Mouse (Mus musculus): ENCODE measurements at regions not wholly inside any gene's neighbourhood (a gene's known extent, or its start where the extent isn't known, plus 50 kb on each side); places are given as distances from the start of the nearest gene placed in this dataset.

DNA sequence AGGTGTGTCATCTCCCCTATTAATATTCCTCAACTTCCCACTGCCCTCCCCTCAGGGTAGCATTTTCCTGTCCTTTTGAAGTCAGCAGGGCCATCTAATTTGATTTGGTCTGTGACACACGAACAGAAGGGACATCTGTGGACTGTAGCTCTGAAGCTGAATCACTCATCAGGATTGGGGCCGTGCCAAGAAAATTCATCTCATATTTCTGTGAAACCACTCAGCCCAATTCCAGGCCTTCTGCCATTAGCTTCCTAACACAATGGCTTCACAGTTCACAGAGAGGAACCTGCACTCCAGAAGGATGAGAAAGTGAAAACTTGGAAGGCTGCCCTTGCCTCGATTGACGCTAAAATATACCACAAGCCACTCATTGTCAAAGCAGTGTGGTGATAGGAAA lies 86.1 kb downstream of the Abhd5 start:
- ChIA-PET CTCF (interaction anchor here in 2 of 4 experiments (0.5 to 2.6 kb wide), 2 partner anchors 9 to 722 kb away, joined by 3 to 7 read pairs; no protein-coding TSS in a partner anchor), POLR2A (no interaction called here)

- CTCF ChIA-PET: interaction anchor here in 3 of 4 experiments (0.5 to 1.7 kb wide), 17 partner anchors 10 to 438 kb away, joined by 3 to 7 read pairs (median 4); no protein-coding TSS in a partner anchor
- POLR2A ChIA-PET: no interaction called here
Measured at GRCm38 (mm10) chr9:122446387-122447105, 95.1 kb downstream of the Abhd5 start.

DNA sequence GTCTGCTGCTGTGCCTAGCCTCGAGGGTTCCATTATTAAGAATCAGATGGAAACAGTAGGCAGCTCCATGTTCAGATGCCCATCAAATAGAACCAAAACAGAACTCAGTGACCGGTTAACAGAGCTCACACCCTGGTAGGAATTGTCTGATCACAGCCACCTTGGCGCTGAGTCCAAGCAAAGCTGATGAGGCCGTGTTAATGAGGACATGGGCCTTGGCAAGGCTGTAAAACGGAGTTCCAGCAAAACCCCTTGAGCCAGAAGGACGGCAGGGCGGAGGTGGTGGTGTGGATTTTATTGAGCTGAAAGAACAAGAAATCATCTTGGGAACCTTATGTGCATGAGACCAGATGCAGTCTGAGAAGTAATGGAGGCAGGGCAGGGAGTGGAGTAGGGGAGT lies 96.2 kb downstream of the Abhd5 start:
- ChIA-PET POLR2A (interaction anchor here in 1 of 4 experiments (0.9 kb wide), 1 partner anchor 54 kb away, joined by 4 read pairs; no protein-coding TSS in a partner anchor), CTCF (interaction anchor here in 3 of 4 experiments (0.6 to 1.6 kb wide), 3 partner anchors 26 to 1404 kb away, joined by 3 to 6 read pairs (median 3); partner anchors contain the start of gene Fyco1 (in 1 of the 3))

GRCm38 (mm10) chr9:122448342-122448741 lies 96.9 kb downstream of the Abhd5 start:
- ChIA-PET CTCF (no interaction called here), POLR2A (interaction anchor here in 2 of 4 experiments (0.9 to 1.3 kb wide), 2 partner anchors 53 to 125 kb away, joined by 4 read pairs; no protein-coding TSS in a partner anchor)

- ChIA-PET POLR2A (no interaction called here), CTCF (interaction anchor here in 2 of 4 experiments (0.6 to 1.5 kb wide), 3 partner anchors 29 to 243 kb away, joined by 3 to 4 read pairs (median 3); no protein-coding TSS in a partner anchor)
Measured at GRCm38 (mm10) chr9:122450524-122450923, 99.1 kb downstream of the Abhd5 start.

DNA sequence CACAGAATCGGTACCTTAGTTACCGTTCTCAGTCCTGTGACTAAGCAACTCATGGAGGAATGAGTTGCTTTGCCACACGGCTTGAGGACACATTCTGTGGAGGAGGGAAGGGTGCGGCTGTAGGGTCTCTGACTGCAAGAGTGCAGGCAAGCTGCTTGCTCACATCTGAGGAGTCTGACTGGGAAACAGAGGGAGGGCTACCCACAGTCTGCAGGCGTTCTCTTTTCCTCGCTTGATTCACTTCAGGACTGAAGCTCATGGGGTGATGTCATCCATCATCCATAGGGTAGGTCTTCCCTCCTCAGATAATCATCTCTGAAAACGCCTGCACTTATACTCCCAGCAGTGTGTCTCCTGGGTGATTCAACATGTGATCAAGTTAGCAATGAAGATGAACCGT lies 103.9 kb downstream of the Abhd5 start:
- ChIA-PET POLR2A (no interaction called here), CTCF (no interaction called here)

DNA sequence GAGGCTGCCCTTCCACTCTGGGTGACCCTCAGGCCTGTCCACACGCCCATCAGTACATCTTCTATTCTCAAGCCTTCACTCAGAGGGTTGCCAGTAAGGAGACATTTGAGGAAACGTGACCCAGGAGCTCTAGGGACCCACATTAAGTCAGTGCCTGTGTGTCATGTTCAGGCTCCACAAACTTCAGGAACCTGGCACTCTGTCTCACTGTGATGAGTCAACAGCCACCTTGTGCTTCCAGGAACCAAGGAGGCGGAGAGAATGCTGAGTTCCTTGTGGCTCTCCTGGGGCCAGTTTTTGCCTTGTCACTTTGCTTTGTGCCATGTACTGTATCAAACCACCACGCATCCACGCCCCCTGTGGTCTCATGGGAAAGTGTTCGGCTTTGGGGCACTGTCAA lies 104.4 kb downstream of the Abhd5 start:
- CTCF ChIA-PET: no interaction called here
- POLR2A ChIA-PET: no interaction called here

DNA sequence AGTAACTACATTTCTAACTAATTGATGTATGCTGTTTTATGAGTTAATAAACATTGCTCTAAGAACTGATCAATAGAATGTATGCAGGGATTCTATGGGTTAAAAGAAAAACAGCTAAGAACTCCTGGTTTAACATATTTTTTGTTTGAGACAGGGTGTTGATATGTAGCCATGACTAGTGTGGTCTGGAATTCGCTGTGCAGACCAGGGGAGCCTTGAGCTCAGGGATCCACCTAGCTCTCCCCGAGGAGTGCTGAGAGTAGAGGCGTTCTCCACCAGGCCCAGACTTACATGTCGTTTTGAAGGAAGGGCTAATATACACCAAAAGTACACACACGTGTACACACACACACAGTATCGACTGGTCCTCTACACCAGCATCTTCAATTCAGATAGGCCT lies 108.1 kb downstream of the Abhd5 start:
- CTCF ChIA-PET: interaction anchor here in 1 of 4 experiments (0.6 kb wide), 1 partner anchor 38 kb away, joined by 3 read pairs; no protein-coding TSS in a partner anchor
- POLR2A ChIA-PET: no interaction called here

DNA sequence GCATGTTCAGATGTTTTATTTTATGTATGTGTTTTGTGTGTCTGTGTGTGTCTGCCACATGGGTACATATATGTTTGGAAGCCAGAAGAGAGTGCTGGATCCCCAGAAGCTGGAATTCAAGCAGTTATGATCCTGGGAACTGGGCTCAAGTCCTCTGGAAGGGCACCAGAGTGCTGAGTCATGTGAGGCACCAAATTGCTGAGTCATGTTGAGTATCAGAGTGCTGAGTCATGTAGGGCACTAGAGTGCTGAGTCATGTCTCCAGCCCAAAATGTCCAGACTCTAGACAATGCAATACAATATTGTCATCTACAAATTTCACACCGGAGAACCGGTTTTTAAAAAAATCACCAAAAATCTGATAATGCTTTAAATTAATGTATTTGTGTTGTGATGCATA lies 120.1 kb downstream of the Abhd5 start:
- CTCF ChIA-PET: interaction anchor here in 1 of 4 experiments (0.5 kb wide), 1 partner anchor 57 kb away, joined by 4 read pairs; no protein-coding TSS in a partner anchor
- POLR2A ChIA-PET: no interaction called here

GRCm38 (mm10) chr9:122476356-122476755 lies 124.9 kb downstream of the Abhd5 start:
- ChIA-PET POLR2A (no interaction called here), CTCF (interaction anchor here in 3 of 4 experiments (0.5 to 2.3 kb wide), 7 partner anchors 9 to 1520 kb away, joined by 3 to 6 read pairs (median 4); no protein-coding TSS in a partner anchor)

- POLR2A ChIA-PET: interaction anchor here in 1 of 4 experiments (0.7 kb wide), 1 partner anchor 169 kb away, joined by 3 read pairs; no protein-coding TSS in a partner anchor
- CTCF ChIA-PET: no interaction called here
Measured at GRCm38 (mm10) chr9:122487001-122487400, 135.6 kb downstream of the Abhd5 start.

DNA sequence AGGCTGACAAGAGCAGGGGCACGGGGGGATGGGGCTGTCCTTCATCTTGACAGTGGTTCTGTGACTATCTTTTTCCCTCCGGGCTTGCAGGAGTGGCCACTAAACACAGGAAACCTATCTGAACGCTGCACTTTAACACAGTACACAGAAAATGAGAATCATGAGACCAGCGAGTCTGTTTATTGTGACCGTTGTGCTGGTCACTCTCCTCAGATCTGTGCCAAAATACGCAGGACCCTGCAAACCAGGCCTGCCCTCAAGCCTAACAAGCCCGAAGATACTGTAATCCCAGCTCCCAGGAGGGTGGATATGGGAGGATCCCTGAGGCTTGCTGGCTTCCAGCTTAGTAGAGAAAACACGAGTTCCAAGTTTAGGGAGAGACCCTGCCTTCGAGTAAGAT lies 143.3 kb downstream of the Abhd5 start:
- ChIA-PET POLR2A (interaction anchor here in 1 of 4 experiments (0.6 kb wide), 1 partner anchor 32 kb away, joined by 3 read pairs; no protein-coding TSS in a partner anchor), CTCF (interaction anchor here in 1 of 4 experiments (0.6 kb wide), 1 partner anchor 288 kb away, joined by 4 read pairs; no protein-coding TSS in a partner anchor)

- CTCF ChIA-PET: interaction anchor here in 1 of 4 experiments (0.5 to 0.6 kb wide), 2 partner anchors 187 to 405 kb away, joined by 3 to 7 read pairs; no protein-coding TSS in a partner anchor
- POLR2A ChIA-PET: interaction anchor here in 1 of 4 experiments (0.6 kb wide), 1 partner anchor 43 kb away, joined by 3 read pairs; no protein-coding TSS in a partner anchor
Measured at GRCm38 (mm10) chr9:122496482-122496985, 145.1 kb downstream of the Abhd5 start.

- POLR2A ChIA-PET: interaction anchor here in 1 of 4 experiments (0.8 kb wide), 1 partner anchor 54 kb away, joined by 4 read pairs; no protein-coding TSS in a partner anchor
- CTCF ChIA-PET: interaction anchor here in 2 of 4 experiments (0.7 kb wide), 2 partner anchors 178 to 1215 kb away, joined by 3 read pairs; no protein-coding TSS in a partner anchor
Measured at GRCm38 (mm10) chr9:122501864-122502341, 150.5 kb downstream of the Abhd5 start.

DNA sequence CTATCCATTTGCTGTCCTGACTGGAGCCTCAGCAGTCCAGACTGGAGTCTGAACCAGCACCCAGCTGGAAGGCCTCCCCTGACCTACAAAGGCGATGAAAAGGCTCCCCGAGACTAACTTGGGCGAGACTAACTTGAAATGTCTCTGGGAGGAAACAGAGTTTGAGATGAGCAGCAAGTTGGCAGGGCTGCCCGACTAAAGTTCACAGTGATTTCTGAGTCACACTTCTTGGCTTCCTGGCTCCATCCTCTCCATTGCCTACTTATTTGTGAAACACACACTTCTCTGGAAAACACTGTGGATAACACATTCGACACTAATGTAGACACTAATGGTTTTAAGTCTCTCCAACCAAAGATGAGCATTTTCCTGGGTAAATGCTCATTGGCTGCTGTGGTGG lies 170.2 kb downstream of the Abhd5 start:
- ChIA-PET CTCF (no interaction called here), POLR2A (no interaction called here)

GRCm38 (mm10) chr9:122525621-122526055 lies 174.2 kb downstream of the Abhd5 start:
- ChIA-PET POLR2A (interaction anchor here in 2 of 4 experiments (0.6 to 1.0 kb wide), 2 partner anchors 8 to 46 kb away, joined by 3 to 6 read pairs; no protein-coding TSS in a partner anchor), CTCF (interaction anchor here in 1 of 4 experiments (0.6 to 0.7 kb wide), 2 partner anchors 597 to 1133 kb away, joined by 8 to 9 read pairs; no protein-coding TSS in a partner anchor)

DNA sequence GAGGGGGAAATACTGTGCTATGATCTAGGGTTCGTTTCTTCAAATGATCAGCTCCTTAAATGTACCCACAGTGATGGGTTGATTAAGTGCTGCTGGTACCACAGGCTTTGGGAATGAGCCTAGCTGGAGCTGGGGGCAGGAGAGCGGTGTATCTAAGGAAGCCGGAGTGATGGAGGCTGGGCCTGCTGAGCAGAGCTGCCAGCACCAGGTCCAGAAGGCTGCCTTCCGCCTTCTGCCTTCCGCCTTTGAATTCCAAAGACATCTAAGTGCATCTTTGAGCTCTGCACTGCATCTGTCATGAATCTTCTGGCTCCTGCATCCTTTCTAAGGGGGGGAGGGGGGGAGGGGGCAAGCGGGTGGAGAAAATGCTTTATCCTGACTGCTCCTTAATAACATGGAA lies 176.9 kb downstream of the Abhd5 start:
- ChIA-PET POLR2A (interaction anchor here in 1 of 4 experiments (1.2 kb wide), 1 partner anchor 29 kb away, joined by 3 read pairs; no protein-coding TSS in a partner anchor), CTCF (no interaction called here)

DNA sequence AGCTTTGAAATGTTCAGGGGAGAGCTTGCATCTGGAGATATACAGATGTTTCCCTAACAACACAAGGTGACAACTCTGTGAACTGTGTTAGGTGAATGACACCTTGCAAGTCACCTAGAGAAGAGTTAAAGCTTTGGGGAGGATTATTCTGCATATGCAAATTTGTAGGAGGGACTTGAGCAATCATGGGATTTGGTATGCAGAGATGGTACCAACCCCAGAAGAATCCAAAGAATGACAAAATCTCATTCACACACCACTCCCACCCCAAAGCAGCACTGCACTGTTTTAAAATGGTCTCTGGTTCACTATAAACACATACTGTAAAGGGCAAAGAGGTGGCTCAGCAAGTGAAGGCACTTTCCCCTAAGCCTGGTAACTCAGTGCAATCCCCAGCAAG lies 178.3 kb downstream of the Abhd5 start:
- ChIA-PET POLR2A (interaction anchor here in 2 of 4 experiments (0.7 to 1.3 kb wide), 5 partner anchors 19 to 290 kb away, joined by 3 read pairs; no protein-coding TSS in a partner anchor), CTCF (no interaction called here)

- POLR2A ChIA-PET: no interaction called here
Measured at GRCm38 (mm10) chr9:122531806-122532205, 180.4 kb downstream of the Abhd5 start.

More at GRCm38 (mm10) chr9:122531806-122532205, 180.4 kb downstream of the Abhd5 start:
- CTCF ChIA-PET: no interaction called here

Measured in embryonic stem cell, embryonic (primary cell).